Mouse (Mus musculus) forebrain, embryonic 10.5 days (tissue): ENCODE data around the gene Ralgps1. TPM values are rescaled to one million over a fixed set of nuclear protein-coding genes. Genes with fewer than 3 reads are reported as not detected.
"Not testable (repeated sequence)": the region's sequence is repeated elsewhere in the genome, so short reads cannot be mapped to it uniquely, and the experiment has no call there.

Source experiments
- DNase-seq: peaks from one replicate; pipeline ENCODE4 v3.0.0-alpha.2; 2017; ENCODE audit warnings: low spot score; ENCODE audit errors: extremely low spot score
- H3K27ac ChIP-seq: fragments of 300-500 bp; sonication (generic); 2 replicates; pipeline ENCODE4 v1.5.1; 2016; ENCODE audit warnings: mild to moderate bottlenecking
- H3K27me3 ChIP-seq: fragments of 300-500 bp; sonication (generic); 2 replicates; pipeline ENCODE4 v1.6.1; 2016; ENCODE audit warnings: mild to moderate bottlenecking; ENCODE audit not compliant: poor library complexity, severe bottlenecking
- H3K36me3 ChIP-seq: fragments of 300-500 bp; sonication (generic); replicated peaks from 2 replicates; pipeline ENCODE4 v1.6.1; 2016; ENCODE audit warnings: mild to moderate bottlenecking, moderate library complexity
- H3K4me1 ChIP-seq: fragments of 300-500 bp; sonication (generic); 2 replicates; pipeline ENCODE4 v1.6.1; 2016
- H3K4me3 ChIP-seq: fragments of 300-500 bp; sonication (generic); 2 replicates; pipeline ENCODE4 v1.5.1; 2016; ENCODE audit warnings: mild to moderate bottlenecking, moderate library complexity
- H3K9me3 ChIP-seq: fragments of 300-500 bp; sonication (generic); 2 replicates; pipeline ENCODE4 v1.6.1; 2016; ENCODE audit warnings: mild to moderate bottlenecking, moderate library complexity
- WGBS: fragments of 180-500 bp; shearing (Covaris S2); methylation state at CpG from one replicate; pipeline ENCODE4 v1.1.7; 2016; 5-methylcytosine and 5-hydroxymethylcytosine counted together
- microRNA-seq: library from miRNA; unstranded; fragments of <30 nt; microRNA quantifications from one replicate; pipeline ENCODE4, GENCODE M21; 2017
- polyA plus RNA-seq: library from polyadenylated mRNA; unstranded; fragments of >200 nt; fragmentation: Nextera tagmentation; extraction: Ambion mirVana; gene quantifications from 2 replicates; pipeline ENCODE4 v1.2.1, GENCODE M21; 2016

Gene Ralgps1
- polyA plus RNA-seq, 1 experiment from 2014 or later, result 6.9 TPM

- no peaks in the 10 kb centered on the region for H3K36me3 ChIP-seq
- no peaks in the 10 kb centered on the region for H3K27me3 ChIP-seq
- DNase-seq, result no peak
- H3K4me1 ChIP-seq, result peaks cover 11% of the 10 kb centered on the region
- H3K9me3 ChIP-seq, result no peaks in the 10 kb centered on the region
- no peak overlapping the region for H3K27ac ChIP-seq
- 80% methylated on average over 10 of the region's 10 CpGs for WGBS
- H3K4me3 ChIP-seq, result no peak overlapping the region
These were observed 276.0 kb downstream of the Ralgps1 start for GRCm38 (mm10) chr2:33095221-33095671.

GRCm38 (mm10) chr2:33090620-33091520, 280.4 kb downstream of the Ralgps1 start:
- Histone ChIP-seq H3K4me3 (no peak overlapping the region), H3K27me3 (no peaks in the 10 kb centered on the region), H3K4me1 (peaks cover 11% of the 10 kb centered on the region), H3K36me3 (no peaks in the 10 kb centered on the region), H3K9me3 (no peaks in the 10 kb centered on the region), H3K27ac (no peak overlapping the region)
- WGBS, result 93% methylated on average over 8 of the region's 8 CpGs
- DNase-seq, result no peak

- not testable (repeated sequence) for DNase-seq, H3K9me3 ChIP-seq, H3K27me3 ChIP-seq, H3K36me3 ChIP-seq, H3K4me1 ChIP-seq, H3K27ac ChIP-seq, H3K4me3 ChIP-seq
- WGBS, result 65% methylated on average over 1 of the region's 1 CpGs
These were observed 281.3 kb downstream of the Ralgps1 start for GRCm38 (mm10) chr2:33090033-33090400.

GRCm38 (mm10) chr2:33089356-33090032, 281.8 kb downstream of the Ralgps1 start:
- Histone ChIP-seq H3K36me3 (no peaks in the 10 kb centered on the region), H3K4me3 (no peak overlapping the region), H3K27ac (no peak overlapping the region), H3K9me3 (no peaks in the 10 kb centered on the region), H3K27me3 (no peaks in the 10 kb centered on the region), H3K4me1 (peaks cover 3% of the 10 kb centered on the region; the same call in 1 of the 2 replicates)
- no peak for DNase-seq
- 87% methylated on average over 5 of the region's 5 CpGs for WGBS

- WGBS, result 89% methylated on average over 7 of the region's 7 CpGs
- H3K27ac ChIP-seq, result no peak overlapping the region
- H3K36me3 ChIP-seq, result no peaks in the 10 kb centered on the region
- no peak overlapping the region for H3K4me3 ChIP-seq
- H3K9me3 ChIP-seq, result no peaks in the 10 kb centered on the region
- peaks cover 3% of the 10 kb centered on the region; the same call in 1 of the 2 replicates for H3K4me1 ChIP-seq
- no peak for DNase-seq
- H3K27me3 ChIP-seq, result no peaks in the 10 kb centered on the region
These were observed 284.5 kb downstream of the Ralgps1 start for GRCm38 (mm10) chr2:33086671-33087363.

GRCm38 (mm10) chr2:33086016-33086596, 285.2 kb downstream of the Ralgps1 start:
- Histone ChIP-seq H3K27ac (no peak overlapping the region), H3K4me3 (no peak overlapping the region), H3K27me3 (no peaks in the 10 kb centered on the region), H3K9me3 (no peaks in the 10 kb centered on the region), H3K4me1 (peaks cover 3% of the 10 kb centered on the region; the same call in 1 of the 2 replicates), H3K36me3 (no peaks in the 10 kb centered on the region)
- no peak for DNase-seq
- WGBS, result 51% methylated on average over 7 of the region's 7 CpGs

- DNase-seq, result no peak
- H3K4me1 ChIP-seq, result peaks cover 3% of the 10 kb centered on the region; the same call in 1 of the 2 replicates
- no peaks in the 10 kb centered on the region for H3K36me3 ChIP-seq
- H3K27ac ChIP-seq, result no peak overlapping the region
- H3K27me3 ChIP-seq, result no peaks in the 10 kb centered on the region
- no peaks in the 10 kb centered on the region for H3K9me3 ChIP-seq
- 91% methylated on average over 3 of the region's 3 CpGs for WGBS
- H3K4me3 ChIP-seq, result no peak overlapping the region
These were observed 287.1 kb downstream of the Ralgps1 start for GRCm38 (mm10) chr2:33084221-33084620.

Small RNAs within 50 kb of the gene (microRNA-seq; reads per million reads assigned to microRNA genes)
- gene Gm25998, result not detected

Other genes with a start within 250 kb of the Ralgps1 start
- 8.6 and 9.1 TPM in 2 replicates for gene Garnl3, start 239.8 kb downstream of the Ralgps1 start, polyA plus RNA-seq
- 24.3 and 25.1 TPM in 2 replicates for gene Angptl2, start 155.4 kb downstream of the Ralgps1 start, polyA plus RNA-seq
- gene Zbtb34, start 59.8 kb upstream of the Ralgps1 start, polyA plus RNA-seq, result 6.6 and 7.6 TPM in 2 replicates
- gene Zbtb43, start 97.1 kb upstream of the Ralgps1 start, polyA plus RNA-seq, result 19.8 and 19.9 TPM in 2 replicates